Mouse (Mus musculus) thymus, adult 2 months (tissue): Measurements from ENCODE around the gene Inha.

Experiments
- CTCF ChIP-seq: fragments of 200-500 bp; IDR thresholded peaks from 2 replicates; pipeline ENCODE4 v1.5.1; 2012; ENCODE audit warnings: mild to moderate bottlenecking, control low read depth, low read length, moderate library complexity, borderline replicate concordance; ENCODE audit not compliant: control insufficient read depth, poor library complexity, insufficient read depth; ENCODE audit errors: extremely low read depth
- POLR2A ChIP-seq: fragments of 200-500 bp; IDR thresholded peaks from 2 replicates; pipeline ENCODE4 v1.6.1; 2012; ENCODE audit warnings: mild to moderate bottlenecking, low read length, control low read depth, moderate library complexity; ENCODE audit not compliant: control insufficient read depth, poor library complexity, insufficient read depth; ENCODE audit errors: extremely low read depth

- no peak for TF ChIP-seq POLR2A
- TF ChIP-seq CTCF: no peak
Observed at GRCm38 (mm10) chr1:75550586-75550985, 43.7 kb downstream of the Inha start.
